Mouse (Mus musculus): ENCODE results near the gene Snu13. TPM values are rescaled to one million over a fixed set of nuclear protein-coding genes. Genes with fewer than 3 reads are reported as not detected.

Snu13 gene
- polyA plus RNA-seq, 1 experiment from 2014 or later = 249 TPM

DNA sequence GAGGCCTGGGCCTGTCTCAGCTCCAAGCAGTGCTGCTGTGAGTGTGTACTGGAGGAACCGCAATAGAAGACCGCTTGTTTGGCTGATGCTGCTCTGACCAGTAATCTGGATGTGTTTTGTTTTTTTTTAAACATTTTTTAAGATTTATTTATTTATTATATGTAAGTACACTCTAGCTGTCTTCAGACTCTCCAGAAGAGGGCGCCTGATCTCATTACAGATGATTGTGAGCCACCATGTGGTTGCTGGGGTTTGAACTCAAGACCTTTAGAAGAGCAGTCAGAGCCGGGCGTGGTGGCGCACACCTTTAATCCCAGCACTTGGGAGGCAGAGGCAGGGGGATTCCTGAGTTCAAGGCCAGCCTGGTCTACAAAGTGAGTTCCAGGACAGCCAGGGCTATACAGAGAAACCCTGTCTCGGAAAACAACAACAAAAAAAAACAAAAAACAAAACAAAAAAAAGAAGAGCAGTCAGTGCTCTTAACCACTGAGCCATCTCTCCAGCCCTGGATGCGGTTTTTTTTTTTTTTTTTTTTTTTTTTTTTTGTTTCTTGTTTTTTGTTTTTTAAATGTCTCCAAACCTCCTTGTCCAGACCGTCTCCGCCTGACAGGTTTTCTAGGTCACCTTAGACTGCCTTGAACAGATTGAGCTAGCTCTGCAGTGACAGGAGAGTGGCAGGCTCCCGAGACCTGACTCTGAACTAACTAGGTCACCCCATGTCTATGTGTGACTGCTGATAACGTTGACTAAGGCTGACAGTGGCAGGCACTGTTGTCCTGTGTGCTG is 11.3 kb downstream of the Snu13 start:
- no peak overlapping the region for H3K27ac ChIP-seq (ENCODE audit: low read length)
- no peaks in the 10 kb centered on the region for H3K27me3 ChIP-seq (ENCODE audit: control insufficient read depth, insufficient read depth, low read depth, low read length)
- whole genome bisulfite sequencing = 83% methylated on average over 12 of the region's 12 CpGs
- no peak overlapping the region for H3K4me3 ChIP-seq (ENCODE audit: low read depth, low read length)
- H3K4me1 ChIP-seq (ENCODE audit: control insufficient read depth, insufficient read depth, low read length) = no peaks in the 10 kb centered on the region
- H3K9me3 ChIP-seq (replicated peaks; ENCODE audit: control insufficient read depth, low read length, poor library complexity, severe bottlenecking) = no peaks in the 10 kb centered on the region
- H3K9ac ChIP-seq (ENCODE audit: low read depth, low read length) = no peak overlapping the region
- no peak overlapping the region for H3K4me2 ChIP-seq (ENCODE audit: low read length)
- H3K36me3 ChIP-seq (ENCODE audit: control insufficient read depth, insufficient read depth, low read length) = peaks cover 33% of the 10 kb centered on the region
- no peak for ATAC-seq

DNA sequence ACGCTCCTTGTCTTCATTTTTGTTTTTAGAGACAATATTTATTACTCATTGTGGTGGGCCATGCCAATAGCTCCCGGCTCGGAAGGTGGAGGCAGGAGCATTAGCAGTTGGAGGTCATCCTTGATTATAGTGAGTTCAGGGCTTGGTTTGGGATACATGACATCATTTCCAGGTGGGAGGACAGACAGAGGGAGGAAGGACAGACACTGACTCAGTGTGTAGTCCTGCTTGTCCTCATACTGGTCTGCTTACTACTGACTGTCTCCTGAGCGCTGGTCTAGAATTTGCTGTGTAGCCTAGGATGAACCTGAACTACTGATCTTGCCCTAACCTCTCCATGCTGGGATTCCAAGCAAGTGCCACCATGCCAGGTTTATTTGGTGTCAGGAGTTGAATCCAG is 13.6 kb downstream of the Snu13 start, which contains the start of gene Desi1:
Gene Desi1, minus strand, starts transcription at position 101 of the 400 bp plus-strand sequence.
- 96% methylated on average over 4 of the region's 4 CpGs for WGBS
- no peak within 1 kb of the TSS for H3K4me3 ChIP-seq (ENCODE audit: low read depth, low read length)
- H3K9ac ChIP-seq (ENCODE audit: low read depth, low read length) = no peak within 1 kb of the TSS
- no peaks in the 10 kb centered on the region for H3K27me3 ChIP-seq (ENCODE audit: control insufficient read depth, insufficient read depth, low read depth, low read length)
- H3K27ac ChIP-seq (ENCODE audit: low read length) = no peak within 1 kb of the TSS
- no peaks in the 10 kb centered on the region for H3K9me3 ChIP-seq (replicated peaks; ENCODE audit: control insufficient read depth, low read length, poor library complexity, severe bottlenecking)
- H3K4me1 ChIP-seq (ENCODE audit: control insufficient read depth, insufficient read depth, low read length) = no peaks in the 10 kb centered on the region
- peaks cover 34% of the 10 kb centered on the region for H3K36me3 ChIP-seq (ENCODE audit: control insufficient read depth, insufficient read depth, low read length)
- no peak within 1 kb of the TSS for H3K4me2 ChIP-seq (ENCODE audit: low read length)
- ATAC-seq = no peak

DNA sequence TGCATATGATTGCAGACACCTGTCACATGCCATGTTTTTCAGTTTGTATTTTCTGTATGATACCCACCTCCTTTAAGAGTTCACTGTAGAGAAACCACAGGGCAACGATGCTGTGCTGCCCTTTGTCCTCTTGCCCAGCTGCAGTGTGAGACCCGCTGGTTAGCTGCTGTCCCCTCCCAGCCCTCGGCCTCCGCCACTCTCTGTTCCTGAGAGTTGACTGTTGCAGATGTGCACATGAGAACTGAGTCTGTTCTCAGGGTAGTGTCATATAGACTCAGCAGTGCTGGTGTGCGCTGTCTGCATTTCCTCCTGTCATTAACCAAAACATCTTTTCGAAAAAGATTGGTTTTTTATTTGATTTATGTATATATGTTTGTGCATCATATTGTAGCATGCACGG is 15.0 kb downstream of the Snu13 start:
- no peaks in the 10 kb centered on the region for H3K9me3 ChIP-seq (replicated peaks; ENCODE audit: control insufficient read depth, low read length, poor library complexity, severe bottlenecking)

DNA sequence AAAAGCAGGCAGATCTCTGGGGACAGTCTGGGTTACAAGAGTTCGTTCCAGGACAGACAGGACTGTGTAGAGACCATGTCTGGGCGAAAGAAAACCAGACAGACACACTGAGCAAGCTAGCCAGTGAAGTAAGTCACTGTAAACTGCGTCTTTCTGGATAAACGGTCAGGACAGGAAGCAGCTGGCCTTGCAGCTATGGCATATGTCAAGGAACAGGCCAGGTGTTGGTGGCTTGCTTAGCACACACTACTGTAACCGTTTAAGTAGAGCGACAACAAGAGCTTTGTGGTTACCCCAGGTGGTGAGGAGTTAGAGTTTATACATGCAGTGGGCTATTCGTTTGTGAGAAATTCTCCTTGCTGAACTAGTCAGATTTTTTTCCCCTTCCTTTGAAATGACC is 19.7 kb downstream of the Snu13 start:
- Histone ChIP-seq H3K4me3 (ENCODE audit: low read depth, low read length) (no peak overlapping the region), H3K4me1 (ENCODE audit: control insufficient read depth, insufficient read depth, low read length) (no peaks in the 10 kb centered on the region), H3K4me2 (ENCODE audit: low read length) (no peak overlapping the region), H3K27ac (ENCODE audit: low read length) (no peak overlapping the region), H3K36me3 (ENCODE audit: control insufficient read depth, insufficient read depth, low read length) (peaks cover 38% of the 10 kb centered on the region), H3K9ac (ENCODE audit: low read depth, low read length) (no peak overlapping the region), H3K9me3 (replicated peaks; ENCODE audit: control insufficient read depth, low read length, poor library complexity, severe bottlenecking) (no peaks in the 10 kb centered on the region), H3K27me3 (ENCODE audit: control insufficient read depth, insufficient read depth, low read depth, low read length) (no peaks in the 10 kb centered on the region)
- WGBS = 98% methylated on average over 7 of the region's 7 CpGs
- no peak for ATAC-seq

More for the DNA sequence above, 15.0 kb downstream of the Snu13 start:
- no peaks in the 10 kb centered on the region for H3K27me3 ChIP-seq (ENCODE audit: control insufficient read depth, insufficient read depth, low read depth, low read length)
- 89% methylated on average over 7 of the region's 7 CpGs for WGBS
- no peak overlapping the region for H3K4me3 ChIP-seq (ENCODE audit: low read depth, low read length)
- no peak overlapping the region for H3K4me2 ChIP-seq (ENCODE audit: low read length)
- ATAC-seq = no peak
- H3K27ac ChIP-seq (ENCODE audit: low read length) = no peak overlapping the region
- peaks cover 28% of the 10 kb centered on the region for H3K36me3 ChIP-seq (ENCODE audit: control insufficient read depth, insufficient read depth, low read length)
- H3K9ac ChIP-seq (ENCODE audit: low read depth, low read length) = no peak overlapping the region
- no peaks in the 10 kb centered on the region for H3K4me1 ChIP-seq (ENCODE audit: control insufficient read depth, insufficient read depth, low read length)

DNA sequence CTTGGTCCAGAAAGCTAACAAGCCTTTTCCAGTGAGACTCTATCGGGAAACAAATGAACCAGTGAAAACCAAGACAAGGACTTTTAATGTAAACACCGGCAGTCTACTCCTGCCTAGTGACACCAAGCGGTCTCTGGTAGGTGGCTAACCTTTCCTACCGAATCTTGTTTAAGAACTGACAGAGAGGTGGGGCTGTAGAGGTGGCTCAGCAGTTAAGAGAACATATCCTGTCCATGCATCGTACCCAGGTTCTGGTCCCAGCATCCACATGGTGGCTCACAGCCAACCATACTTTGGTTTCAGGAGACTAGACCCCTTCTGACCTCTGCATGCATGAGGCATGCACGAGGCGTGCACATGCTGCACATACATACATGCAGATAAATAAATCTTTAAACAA is 20.1 kb downstream of the Snu13 start:
- H3K36me3 ChIP-seq (ENCODE audit: control insufficient read depth, insufficient read depth, low read length) = peaks cover 40% of the 10 kb centered on the region
- whole genome bisulfite sequencing = 95% methylated on average over 7 of the region's 7 CpGs

DNA sequence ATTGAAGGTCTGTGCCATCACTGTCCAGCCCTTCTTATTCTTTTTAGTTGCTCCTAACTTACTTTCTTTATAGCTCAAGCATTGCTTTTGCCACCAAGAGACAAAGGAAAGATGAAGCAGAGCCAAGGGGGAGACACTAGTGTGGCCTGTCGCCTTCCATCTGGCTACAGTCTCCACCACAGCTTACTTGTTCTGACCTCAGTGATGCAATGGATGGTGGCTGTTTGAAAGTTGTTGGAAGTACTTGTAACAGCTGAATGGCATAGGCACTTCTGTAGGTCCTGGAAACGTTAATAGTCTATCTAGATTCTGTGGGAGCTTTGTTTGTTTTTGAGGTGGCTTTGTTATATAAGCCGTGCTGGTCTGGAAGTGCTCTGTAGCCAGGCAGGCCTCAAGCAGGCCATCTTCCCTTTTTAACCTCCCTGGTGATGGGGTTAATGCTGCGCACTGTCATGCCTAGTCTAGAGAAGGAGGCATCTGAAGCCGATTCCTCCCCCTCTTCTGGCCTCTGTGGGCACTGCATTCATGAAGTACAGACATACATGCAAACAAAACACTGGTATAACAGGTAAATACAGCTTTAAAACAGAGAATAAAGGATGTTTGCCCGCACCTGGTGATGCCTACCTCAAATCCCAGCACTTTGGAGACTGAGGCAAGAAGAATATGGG is 23.3 kb downstream of the Snu13 start:
- no peak for ATAC-seq
- Histone ChIP-seq H3K4me1 (ENCODE audit: control insufficient read depth, insufficient read depth, low read length) (no peaks in the 10 kb centered on the region), H3K36me3 (ENCODE audit: control insufficient read depth, insufficient read depth, low read length) (peaks cover 31% of the 10 kb centered on the region), H3K9me3 (replicated peaks; ENCODE audit: control insufficient read depth, low read length, poor library complexity, severe bottlenecking) (no peaks in the 10 kb centered on the region), H3K4me2 (ENCODE audit: low read length) (no peak overlapping the region), H3K9ac (ENCODE audit: low read depth, low read length) (no peak overlapping the region), H3K27ac (ENCODE audit: low read length) (no peak overlapping the region), H3K27me3 (ENCODE audit: control insufficient read depth, insufficient read depth, low read depth, low read length) (no peaks in the 10 kb centered on the region), H3K4me3 (ENCODE audit: low read depth, low read length) (no peak overlapping the region)
- 93% methylated on average over 6 of the region's 6 CpGs for WGBS

More for the DNA sequence above, 20.1 kb downstream of the Snu13 start:
- no peaks in the 10 kb centered on the region for H3K4me1 ChIP-seq (ENCODE audit: control insufficient read depth, insufficient read depth, low read length)
- no peak overlapping the region for H3K4me3 ChIP-seq (ENCODE audit: low read depth, low read length)
- ATAC-seq = no peak
- H3K9me3 ChIP-seq (replicated peaks; ENCODE audit: control insufficient read depth, low read length, poor library complexity, severe bottlenecking) = no peaks in the 10 kb centered on the region
- no peak overlapping the region for H3K4me2 ChIP-seq (ENCODE audit: low read length)
- no peak overlapping the region for H3K9ac ChIP-seq (ENCODE audit: low read depth, low read length)
- H3K27me3 ChIP-seq (ENCODE audit: control insufficient read depth, insufficient read depth, low read depth, low read length) = no peaks in the 10 kb centered on the region
- H3K27ac ChIP-seq (ENCODE audit: low read length) = no peak overlapping the region

DNA sequence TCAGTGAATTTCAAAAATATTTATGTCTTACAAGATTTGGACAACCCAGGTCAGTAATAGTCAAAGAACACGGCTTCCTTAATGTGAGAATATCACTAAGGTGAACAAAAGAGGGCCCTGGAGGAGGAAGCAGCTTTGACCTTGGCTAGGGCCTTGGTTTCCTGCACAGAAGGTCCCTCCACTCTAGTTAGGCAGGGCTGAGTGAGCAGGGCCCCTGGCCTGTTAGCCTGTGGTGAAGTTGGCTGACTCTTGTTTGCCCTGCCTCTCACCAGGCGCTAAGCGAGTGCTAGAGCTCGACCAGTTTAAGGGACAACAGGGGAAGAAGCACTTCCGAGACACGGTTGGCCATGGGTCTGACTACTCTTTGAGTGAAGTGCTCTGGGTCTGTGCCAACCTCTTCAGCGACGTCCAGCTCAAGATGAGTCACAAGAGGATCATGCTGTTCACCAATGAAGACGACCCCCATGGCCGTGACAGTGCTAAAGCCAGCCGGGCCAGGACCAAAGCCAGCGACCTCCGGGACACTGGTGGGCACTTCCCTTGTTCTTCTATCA is 24.8 kb downstream of the Snu13 start:
- WGBS = 89% methylated on average over 13 of the region's 13 CpGs
- H3K9ac ChIP-seq (ENCODE audit: low read depth, low read length) = no peak overlapping the region
- peaks cover 25% of the 10 kb centered on the region for H3K36me3 ChIP-seq (ENCODE audit: control insufficient read depth, insufficient read depth, low read length)
- H3K4me3 ChIP-seq (ENCODE audit: low read depth, low read length) = no peak overlapping the region
- no peak overlapping the region for H3K4me2 ChIP-seq (ENCODE audit: low read length)
- no peak for ATAC-seq
- no peak overlapping the region for H3K27ac ChIP-seq (ENCODE audit: low read length)
- H3K27me3 ChIP-seq (ENCODE audit: control insufficient read depth, insufficient read depth, low read depth, low read length) = no peaks in the 10 kb centered on the region
- H3K4me1 ChIP-seq (ENCODE audit: control insufficient read depth, insufficient read depth, low read length) = no peaks in the 10 kb centered on the region
- H3K9me3 ChIP-seq (replicated peaks; ENCODE audit: control insufficient read depth, low read length, poor library complexity, severe bottlenecking) = no peaks in the 10 kb centered on the region

DNA sequence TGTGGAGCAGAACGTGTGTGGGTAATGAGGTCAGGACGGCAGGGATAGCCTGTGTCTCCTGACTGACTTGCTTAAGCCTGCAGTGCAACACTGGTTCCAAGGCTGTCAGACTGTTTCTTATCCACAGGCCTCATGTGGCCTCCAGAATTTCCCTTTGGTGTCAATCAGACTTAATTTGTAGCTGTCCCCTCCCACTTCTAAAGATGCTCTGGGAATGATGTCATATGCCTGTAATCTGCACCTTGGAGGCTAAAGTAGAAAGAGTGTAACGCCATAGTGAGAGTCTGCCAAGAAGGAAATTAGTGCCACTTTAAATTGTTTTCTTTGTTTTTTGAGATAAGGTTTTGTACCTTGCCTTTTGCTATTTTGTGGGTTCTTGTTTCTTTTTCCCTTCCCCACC is 28.1 kb downstream of the Snu13 start:
- H3K36me3 ChIP-seq (ENCODE audit: control insufficient read depth, insufficient read depth, low read length) = peaks cover 11% of the 10 kb centered on the region; the same call in 1 of the 2 replicates
- no peak overlapping the region for H3K4me2 ChIP-seq (ENCODE audit: low read length)
- no peak for ATAC-seq
- WGBS = 88% methylated on average over 3 of the region's 3 CpGs
- H3K27me3 ChIP-seq (ENCODE audit: control insufficient read depth, insufficient read depth, low read depth, low read length) = no peaks in the 10 kb centered on the region
- no peak overlapping the region for H3K27ac ChIP-seq (ENCODE audit: low read length)
- H3K9me3 ChIP-seq (replicated peaks; ENCODE audit: control insufficient read depth, low read length, poor library complexity, severe bottlenecking) = no peaks in the 10 kb centered on the region
- H3K4me1 ChIP-seq (ENCODE audit: control insufficient read depth, insufficient read depth, low read length) = peaks cover 14% of the 10 kb centered on the region
- H3K9ac ChIP-seq (ENCODE audit: low read depth, low read length) = no peak overlapping the region
- H3K4me3 ChIP-seq (ENCODE audit: low read depth, low read length) = no peak overlapping the region

DNA sequence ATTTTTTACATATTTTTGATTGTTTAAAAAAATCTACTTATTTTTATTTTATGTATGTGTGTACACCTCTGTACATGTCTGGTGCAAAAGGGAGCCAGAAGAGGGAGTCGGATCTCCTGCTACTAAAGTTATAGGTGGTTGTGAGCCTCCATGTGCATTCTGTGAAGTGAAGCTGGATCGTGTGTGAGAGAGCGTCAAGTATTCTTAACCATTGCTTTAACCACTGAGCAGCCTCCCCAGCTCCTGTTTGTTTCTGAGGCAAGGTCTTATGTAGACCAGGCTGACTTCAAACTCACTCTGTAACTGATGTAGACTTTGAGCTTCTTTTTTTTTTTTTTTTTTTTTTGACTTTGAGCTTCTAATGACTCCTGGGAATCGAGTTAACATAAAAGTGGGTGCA is 29.9 kb downstream of the Snu13 start:
- ATAC-seq = no peak
- Histone ChIP-seq H3K27ac (ENCODE audit: low read length) (no peak overlapping the region), H3K4me3 (ENCODE audit: low read depth, low read length) (no peak overlapping the region), H3K9me3 (replicated peaks; ENCODE audit: control insufficient read depth, low read length, poor library complexity, severe bottlenecking) (no peaks in the 10 kb centered on the region), H3K9ac (ENCODE audit: low read depth, low read length) (no peak overlapping the region), H3K27me3 (ENCODE audit: control insufficient read depth, insufficient read depth, low read depth, low read length) (no peaks in the 10 kb centered on the region), H3K36me3 (ENCODE audit: control insufficient read depth, insufficient read depth, low read length) (peaks cover 5% of the 10 kb centered on the region; the same call in 1 of the 2 replicates), H3K4me2 (ENCODE audit: low read length) (no peak overlapping the region; the same call in 1 of the 2 replicates), H3K4me1 (ENCODE audit: control insufficient read depth, insufficient read depth, low read length) (peaks cover 19% of the 10 kb centered on the region)
- 71% methylated on average over 4 of the region's 4 CpGs for WGBS

Measured in midbrain, embryonic 16.5 days (tissue).